Mouse (Mus musculus) liver, embryonic 14.5 days (tissue): ENCODE data around the gene Mgat4b. TPM values are rescaled to one million over a fixed set of nuclear protein-coding genes. Genes with fewer than 3 reads are reported as not detected.

Source experiments
- ATAC-seq: fragments of 200-750 bp; cut with Nextera tagmentation; 2 replicates; pipeline ENCODE4 v1.8.0; 2017; ENCODE audit warnings: moderate number of reproducible peaks, mild to moderate bottlenecking, moderate library complexity; ENCODE audit not compliant: insufficient read depth
- DNase-seq, 3 experiments: peaks; one replicate each; pipeline ENCODE4 v3.0.0-alpha.2; 2012 to 2013; ENCODE audit warnings: low read depth in 3 of 3, low spot score in 3 of 3
- H3K27ac ChIP-seq: fragments of 300-500 bp; sonication (generic); 2 replicates; pipeline ENCODE4 v1.5.1; 2014; ENCODE audit warnings: moderate library complexity, mild to moderate bottlenecking, control low read depth, inconsistent platforms
- H3K27me3 ChIP-seq: fragments of 300-500 bp; sonication (generic); 2 replicates; pipeline ENCODE4 v1.6.1; 2014; ENCODE audit warnings: mild to moderate bottlenecking, low read length, moderate library complexity; ENCODE audit not compliant: control insufficient read depth, insufficient read depth
- H3K36me3 ChIP-seq: fragments of 300-500 bp; sonication (generic); replicated peaks from 2 replicates; pipeline ENCODE4 v1.6.1; 2014; ENCODE audit warnings: low read depth; ENCODE audit not compliant: control insufficient read depth, insufficient read depth
- H3K4me1 ChIP-seq, 2 experiments: fragments of 200-500 bp in 1 of 2; fragments of 300-500 bp in 1 of 2; sonication (generic) in 1 of 2; replicated peaks; 2 replicates each; pipeline ENCODE4 v1.6.1; 2012 to 2014; ENCODE audit warnings: antibody characterized with exemption in 1 of 2, inconsistent platforms in 1 of 2, low read length in 1 of 2; ENCODE audit not compliant: control insufficient read depth in 2 of 2, insufficient read depth in 2 of 2
- H3K4me2 ChIP-seq: fragments of 300-500 bp; sonication (generic); 2 replicates; pipeline ENCODE4 v1.6.1; 2014; ENCODE audit warnings: low read depth, mild to moderate bottlenecking, control low read depth, moderate library complexity
- H3K4me3 ChIP-seq, 2 experiments: fragments of 200-500 bp in 1 of 2; fragments of 300-500 bp in 1 of 2; sonication (generic) in 1 of 2; 2 replicates each; pipeline ENCODE4 v1.5.1; 2012 to 2014; ENCODE audit warnings: low read depth in 2 of 2, low read length in 2 of 2, mild to moderate bottlenecking in 2 of 2, control low read depth in 1 of 2, inconsistent platforms in 1 of 2, moderate library complexity in 1 of 2; ENCODE audit not compliant: insufficient read depth in 1 of 2
- H3K9ac ChIP-seq: fragments of 300-500 bp; sonication (generic); replicated peaks from 2 replicates; pipeline ENCODE4 v1.6.1; 2014; ENCODE audit warnings: mild to moderate bottlenecking, control low read depth, moderate library complexity
- H3K9me3 ChIP-seq: fragments of 300-500 bp; sonication (generic); 2 replicates; pipeline ENCODE4 v1.6.1; 2016; ENCODE audit warnings: low read length, mixed read lengths; ENCODE audit not compliant: control insufficient read depth
- CTCF ChIP-seq: IDR thresholded peaks from 2 replicates; pipeline ENCODE4 v1.5.1; 2016; ENCODE audit warnings: antibody characterized with exemption, low read depth, control low read depth
- EP300 ChIP-seq: IDR thresholded peaks from 2 replicates; pipeline ENCODE4 v1.6.1; 2016; ENCODE audit warnings: antibody characterized with exemption, low read depth
- WGBS: fragments of 180-500 bp; shearing (Covaris S2); extraction: QIAGEN DNeasy Blood & Tissue Kit; methylation state at CpG from one replicate; pipeline ENCODE4 v1.1.7; 2014; ENCODE audit not compliant: insufficient replicate concordance; 5-methylcytosine and 5-hydroxymethylcytosine counted together
- polyA plus RNA-seq, 2 experiments: library from polyadenylated mRNA; depleted of rRNA in 1 of 2; stranded (reverse) in 1 of 2; unstranded in 1 of 2; fragments of >200 nt; fragmentation: Nextera tagmentation in 1 of 2; extraction: Ambion mirVana in 1 of 2; gene quantifications; 2 replicates each; pipeline versions ENCODE4 v1.2.1 to v1.2.3; 2012 to 2014

Gene Mgat4b
- polyA plus RNA-seq, 2 experiments: 5.7 to 14.8 TPM

GRCm38 (mm10) chr11:50207344-50207743 lies 3.3 kb upstream of the Mgat4b start:
- H3K4me2 ChIP-seq: no peak overlapping the region
- no peak for ATAC-seq

GRCm38 (mm10) chr11:50208039-50208438 lies 2.7 kb upstream of the Mgat4b start:
- ATAC-seq (no peak), DNase-seq (no peak)
- H3K9ac ChIP-seq: no peak overlapping the region
- no peak overlapping the region for H3K27ac ChIP-seq
- no peaks in the 10 kb centered on the region for H3K27me3 ChIP-seq
- H3K4me2 ChIP-seq: no peak overlapping the region
- H3K9me3 ChIP-seq: no peaks in the 10 kb centered on the region
- H3K36me3 ChIP-seq: peaks cover 42% of the 10 kb centered on the region
- H3K4me3 ChIP-seq: no peak overlapping the region
- 84% methylated on average over 5 of the region's 5 CpGs for WGBS
- H3K4me1 ChIP-seq: peaks cover 13 to 15% of the 10 kb centered on the region in 2 experiments
- no peak for TF ChIP-seq EP300
- TF ChIP-seq CTCF: no peak

More at GRCm38 (mm10) chr11:50207344-50207743, 3.3 kb upstream of the Mgat4b start:
- H3K27ac ChIP-seq: no peak overlapping the region
- no peaks in the 10 kb centered on the region for H3K27me3 ChIP-seq
- whole genome bisulfite sequencing: 93% methylated on average over 14 of the region's 14 CpGs
- DNase-seq: no peak
- H3K36me3 ChIP-seq: peaks cover 49% of the 10 kb centered on the region
- no peak overlapping the region for H3K9ac ChIP-seq
- no peak overlapping the region for H3K4me3 ChIP-seq
- TF ChIP-seq CTCF (no peak), EP300 (no peak)
- H3K9me3 ChIP-seq: no peaks in the 10 kb centered on the region
- peaks cover 13 to 15% of the 10 kb centered on the region in 2 experiments for H3K4me1 ChIP-seq

GRCm38 (mm10) chr11:50210101-50210504 lies 587 bp upstream of the Mgat4b start:
- H3K27me3 ChIP-seq: no peaks in the 10 kb centered on the region
- under 1% methylated on average over 24 of the region's 24 CpGs for WGBS
- no peak for TF ChIP-seq CTCF
- TF ChIP-seq EP300: no peak; the same call in 1 of the 2 replicates

GRCm38 (mm10) chr11:50211322-50212059 lies 801 bp downstream of the Mgat4b start:
- Histone ChIP-seq H3K9ac (peak overlapping the region; percentile 85; the same call in 1 of the 2 replicates), H3K4me1 (peaks cover 26 to 27% of the 10 kb centered on the region in 2 experiments), H3K27ac (peak overlapping the region; percentile 95), H3K4me2 (peak overlapping the region; percentile 69), H3K4me3 (peak overlapping the region; percentile 81 to 83), H3K36me3 (peaks cover 14% of the 10 kb centered on the region), H3K27me3 (no peaks in the 10 kb centered on the region), H3K9me3 (no peaks in the 10 kb centered on the region)
- 83% methylated on average over 3 of the region's 3 CpGs for WGBS
- DNase-seq: no peak
- ATAC-seq: no peak
- TF ChIP-seq CTCF (no peak), EP300 (no peak)

More at GRCm38 (mm10) chr11:50210101-50210504, 587 bp upstream of the Mgat4b start:
- peak overlapping the region; percentile 85 for H3K9ac ChIP-seq
- DNase-seq: peak; percentile 85 to 86 (median 85)
- H3K9me3 ChIP-seq: no peaks in the 10 kb centered on the region
- peak overlapping the region; percentile 81 to 83 for H3K4me3 ChIP-seq
- H3K4me1 ChIP-seq: peaks cover 13 to 15% of the 10 kb centered on the region in 2 experiments
- peak overlapping the region; percentile 95 for H3K27ac ChIP-seq
- peak; percentile 88 for ATAC-seq
- H3K36me3 ChIP-seq: peaks cover 27% of the 10 kb centered on the region
- H3K4me2 ChIP-seq: peak overlapping the region; percentile 69

GRCm38 (mm10) chr11:50212060-50212739 lies 1.5 kb downstream of the Mgat4b start:
- DNase-seq: no peak
- 43% methylated on average over 3 of the region's 3 CpGs for WGBS

More at GRCm38 (mm10) chr11:50212060-50212739, 1.5 kb downstream of the Mgat4b start:
- no peaks in the 10 kb centered on the region for H3K27me3 ChIP-seq
- no peaks in the 10 kb centered on the region for H3K9me3 ChIP-seq
- TF ChIP-seq EP300 (no peak), CTCF (no peak)
- H3K27ac ChIP-seq: no peak overlapping the region; the same call in 1 of the 2 replicates
- no peak overlapping the region for H3K9ac ChIP-seq
- H3K4me2 ChIP-seq: no peak overlapping the region; the same call in 1 of the 2 replicates
- H3K4me1 ChIP-seq: peaks cover 30 to 33% of the 10 kb centered on the region in 2 experiments
- peaks cover 7% of the 10 kb centered on the region for H3K36me3 ChIP-seq
- ATAC-seq: no peak
- no peak overlapping the region for H3K4me3 ChIP-seq
